Mouse (Mus musculus): Measurements from ENCODE around the gene Bcam. TPM values are rescaled to one million over a fixed set of nuclear protein-coding genes. Genes with fewer than 3 reads are reported as not detected.

The Bcam gene
- polyA plus RNA-seq, 1 experiment from 2014 or later = 13.2 TPM

DNA sequence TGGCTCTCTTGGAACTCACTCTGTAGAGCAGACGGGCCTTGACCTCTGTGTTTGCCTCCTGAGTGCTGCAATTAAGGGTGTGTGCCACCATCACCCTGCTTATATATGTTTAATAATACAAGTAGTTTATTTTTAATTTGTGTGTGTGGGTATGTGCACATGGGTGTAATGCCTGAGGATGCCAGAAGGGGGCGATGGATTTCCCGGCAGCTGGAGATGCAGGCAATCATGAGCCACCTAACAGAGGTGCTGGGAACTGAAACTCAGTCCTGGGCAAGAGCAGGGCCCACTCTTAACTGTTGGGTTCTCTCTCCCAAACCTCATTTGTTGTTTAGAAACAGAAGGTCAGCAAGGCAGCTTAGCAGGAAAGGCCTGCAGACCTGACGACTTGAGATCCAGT is 9.1 kb upstream of the Bcam start:
- Histone ChIP-seq H3K4me2 (no peak overlapping the region), H3K27ac (ENCODE audit: low read depth, low read length) (no peak overlapping the region), H3K9ac (ENCODE audit: low read length) (no peak overlapping the region), H3K4me3 (ENCODE audit: low read depth, low read length) (no peak overlapping the region), H3K9me3 (ENCODE audit: control insufficient read depth, low read length) (no peaks in the 10 kb centered on the region; the same call in 1 of the 2 replicates), H3K36me3 (ENCODE audit: control insufficient read depth, insufficient read depth, low read length) (no peaks in the 10 kb centered on the region), H3K27me3 (ENCODE audit: control insufficient read depth, insufficient read depth, low read length) (no peaks in the 10 kb centered on the region), H3K4me1 (ENCODE audit: control insufficient read depth, insufficient read depth, low read length) (no peaks in the 10 kb centered on the region)
- no peak for DNase-seq (ENCODE audit: low spot score, missing footprints)
- 79% methylated on average over 4 of the region's 4 CpGs for WGBS
- no peak for ATAC-seq (ENCODE audit: low FRiP score)

DNA sequence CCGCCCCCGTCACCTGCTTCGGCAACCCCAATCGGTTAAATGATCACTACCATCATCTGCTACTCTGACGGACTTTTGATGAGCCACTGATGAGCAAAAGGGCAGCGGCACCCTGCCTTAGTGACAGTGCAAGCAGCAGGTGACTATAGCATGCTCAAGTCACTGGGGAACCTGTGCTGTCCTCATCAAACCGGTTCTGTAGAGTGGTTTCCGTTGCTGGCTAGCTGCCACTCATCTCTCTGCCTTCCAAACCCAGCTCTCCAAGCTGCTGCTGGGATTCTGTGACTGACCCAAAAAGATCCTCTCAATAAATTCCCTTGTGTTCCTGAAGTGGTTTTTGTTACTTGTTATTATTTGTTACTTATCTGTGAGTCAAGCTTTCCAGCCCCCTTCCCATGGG is 7.8 kb upstream of the Bcam start:
- no peak for DNase-seq (ENCODE audit: low spot score, missing footprints)
- ATAC-seq (ENCODE audit: low FRiP score) = no peak
- Histone ChIP-seq H3K4me3 (ENCODE audit: low read depth, low read length) (no peak overlapping the region), H3K9me3 (ENCODE audit: control insufficient read depth, low read length) (no peaks in the 10 kb centered on the region; the same call in 1 of the 2 replicates), H3K27ac (ENCODE audit: low read depth, low read length) (no peak overlapping the region), H3K4me1 (ENCODE audit: control insufficient read depth, insufficient read depth, low read length) (no peaks in the 10 kb centered on the region), H3K4me2 (no peak overlapping the region), H3K9ac (ENCODE audit: low read length) (no peak overlapping the region), H3K27me3 (ENCODE audit: control insufficient read depth, insufficient read depth, low read length) (no peaks in the 10 kb centered on the region), H3K36me3 (ENCODE audit: control insufficient read depth, insufficient read depth, low read length) (no peaks in the 10 kb centered on the region)
- WGBS = 87% methylated on average over 8 of the region's 8 CpGs

DNA sequence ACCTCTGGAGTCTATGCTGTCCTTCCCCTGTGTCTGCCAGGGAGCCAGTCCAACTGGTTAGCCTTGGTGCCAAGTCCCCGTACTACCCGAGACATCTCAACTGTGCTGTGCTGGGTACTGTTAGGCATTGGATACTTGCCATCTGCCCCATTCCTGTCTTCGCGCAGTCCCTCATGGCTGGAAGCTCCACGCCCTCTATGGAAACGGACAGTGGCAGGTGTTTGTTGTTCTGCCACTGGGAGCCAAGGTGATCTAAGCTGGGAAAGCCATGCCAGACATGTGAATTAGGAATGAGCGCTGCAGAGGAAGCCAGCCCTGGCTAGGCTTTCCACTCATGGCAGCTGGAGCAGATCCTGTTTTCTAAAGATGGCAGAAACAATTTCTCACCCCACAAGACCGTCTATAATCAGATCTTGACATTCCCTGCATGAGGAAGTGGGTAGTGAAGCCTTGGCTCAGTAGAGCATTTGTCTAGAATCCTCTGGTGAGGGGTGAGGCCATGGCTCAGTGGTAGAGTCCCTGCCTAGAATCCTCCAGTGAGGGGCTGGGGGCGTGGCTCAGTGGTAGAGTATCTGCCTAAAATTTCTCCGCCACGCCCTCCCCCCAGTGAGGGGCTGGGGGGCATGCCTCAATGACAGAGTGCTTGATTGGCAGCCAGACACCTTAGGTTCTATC is 6.4 kb upstream of the Bcam start:
- no peak overlapping the region for H3K27ac ChIP-seq (ENCODE audit: low read depth, low read length)
- no peak overlapping the region for H3K4me3 ChIP-seq (ENCODE audit: low read depth, low read length)
- H3K4me1 ChIP-seq (ENCODE audit: control insufficient read depth, insufficient read depth, low read length) = no peaks in the 10 kb centered on the region
- no peaks in the 10 kb centered on the region for H3K36me3 ChIP-seq (ENCODE audit: control insufficient read depth, insufficient read depth, low read length)
- no peaks in the 10 kb centered on the region for H3K27me3 ChIP-seq (ENCODE audit: control insufficient read depth, insufficient read depth, low read length)
- H3K9me3 ChIP-seq (ENCODE audit: control insufficient read depth, low read length) = no peaks in the 10 kb centered on the region; the same call in 1 of the 2 replicates
- H3K4me2 ChIP-seq = no peak overlapping the region
- ATAC-seq (ENCODE audit: low FRiP score) = no peak
- WGBS = 93% methylated on average over 11 of the region's 11 CpGs
- no peak overlapping the region for H3K9ac ChIP-seq (ENCODE audit: low read length)
- no peak for DNase-seq (ENCODE audit: low spot score, missing footprints)

DNA sequence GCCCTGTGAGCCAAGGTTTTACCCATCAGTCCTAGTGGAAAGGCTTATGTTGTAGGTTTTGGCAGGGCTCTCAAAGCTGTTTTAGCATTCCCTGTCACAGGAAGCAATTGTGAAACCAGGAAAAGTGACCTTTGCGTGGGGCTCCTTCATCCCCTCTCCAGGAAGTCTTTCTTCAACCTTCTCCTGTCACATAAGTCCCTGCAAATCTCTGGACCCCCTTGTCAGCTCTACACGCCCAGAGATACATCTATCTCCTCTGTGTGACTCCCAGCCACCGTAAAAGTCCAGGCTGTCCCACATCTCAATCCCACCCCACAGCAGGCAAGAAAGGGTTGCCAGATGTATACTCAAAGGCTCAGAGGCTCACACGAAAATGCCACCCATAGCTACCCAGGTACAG is 866 bp upstream of the Bcam start:
- Histone ChIP-seq H3K9me3 (ENCODE audit: control insufficient read depth, low read length) (no peaks in the 10 kb centered on the region), H3K4me1 (ENCODE audit: control insufficient read depth, insufficient read depth, low read length) (peaks cover 13% of the 10 kb centered on the region), H3K27ac (ENCODE audit: low read depth, low read length) (no peak overlapping the region), H3K27me3 (ENCODE audit: control insufficient read depth, insufficient read depth, low read length) (peaks cover 24% of the 10 kb centered on the region), H3K9ac (ENCODE audit: low read length) (no peak overlapping the region), H3K4me2 (no peak overlapping the region), H3K4me3 (ENCODE audit: low read depth, low read length) (no peak overlapping the region), H3K36me3 (ENCODE audit: control insufficient read depth, insufficient read depth, low read length) (no peaks in the 10 kb centered on the region)
- WGBS = 59% methylated on average over 4 of the region's 4 CpGs
- no peak for DNase-seq (ENCODE audit: low spot score, missing footprints)
- no peak for ATAC-seq (ENCODE audit: low FRiP score)

DNA sequence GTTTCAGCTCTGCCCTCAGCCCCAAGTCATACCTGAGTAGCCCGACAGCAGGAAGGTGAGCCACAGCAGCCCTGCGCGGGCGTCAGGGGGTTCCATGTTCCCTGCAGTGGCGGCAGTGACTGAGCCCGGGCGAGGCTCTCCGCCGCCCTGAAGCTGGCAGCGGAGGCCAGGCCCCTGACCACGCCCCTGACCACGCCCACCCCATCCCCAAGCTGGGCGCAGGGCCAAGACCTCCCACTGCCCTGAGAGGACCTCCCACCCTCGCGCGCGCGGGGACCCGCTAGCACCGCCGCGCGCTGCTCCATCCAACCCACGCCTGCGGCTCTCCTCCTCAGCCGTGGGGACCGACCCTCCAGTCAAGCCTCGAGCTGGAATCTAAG is 451 bp downstream of the Bcam start:
- H3K27ac ChIP-seq (ENCODE audit: low read depth, low read length) = no peak overlapping the region
- peak; percentile 89 for ATAC-seq (ENCODE audit: low FRiP score)
- WGBS = under 1% methylated on average over 26 of the region's 28 CpGs

DNA sequence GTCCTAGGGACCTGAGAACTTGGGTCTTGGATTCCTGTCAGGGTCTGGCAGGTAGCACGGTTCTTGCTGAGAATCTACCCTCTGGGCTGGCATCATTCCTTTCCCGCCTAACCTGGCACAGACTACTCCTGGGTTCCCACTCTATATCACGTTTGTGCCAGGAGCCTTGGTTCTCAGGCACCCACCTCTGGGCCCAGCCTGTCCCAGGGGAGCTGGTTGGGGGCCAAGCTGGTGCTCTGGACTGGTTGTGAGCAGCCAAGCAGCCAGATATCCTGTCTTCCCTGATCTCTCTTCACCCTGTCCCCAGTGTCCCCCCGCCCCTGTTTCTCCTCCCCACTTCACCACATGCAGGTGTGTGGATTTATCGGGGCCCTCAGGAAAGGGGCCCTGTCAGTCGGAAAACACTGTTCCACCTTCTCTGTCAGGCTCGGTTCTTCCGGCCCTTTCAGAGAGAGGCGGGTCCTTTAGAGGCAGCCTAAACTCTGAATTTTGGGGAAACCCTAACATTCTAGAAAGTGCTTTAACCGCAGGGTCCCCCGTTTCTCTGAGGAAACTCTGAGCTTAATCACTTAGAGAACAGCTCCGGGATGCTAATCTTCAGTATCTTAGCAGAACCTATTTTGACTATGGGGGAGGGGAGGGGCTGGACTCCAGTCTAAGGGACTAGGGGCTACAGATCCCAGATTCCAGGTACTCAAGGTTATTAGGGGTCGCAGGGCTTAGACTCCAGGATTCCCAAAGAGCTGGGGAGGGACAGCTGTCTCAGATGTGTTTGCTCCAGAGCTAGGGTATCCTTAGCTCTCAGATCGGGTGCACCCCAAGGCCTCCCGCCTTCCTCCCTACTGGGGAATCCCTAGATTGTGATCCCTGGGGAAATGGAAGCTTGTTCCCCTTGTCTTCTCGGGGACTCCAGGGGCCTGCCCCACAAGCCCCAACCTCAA is 1.1 kb downstream of the Bcam start:
- ATAC-seq (ENCODE audit: low FRiP score) = peak; percentile 28; the same call in 1 of the 2 replicates

More for the DNA sequence above, 451 bp downstream of the Bcam start:
- H3K9ac ChIP-seq (ENCODE audit: low read length) = peak overlapping the region; percentile 59
- peaks cover 24% of the 10 kb centered on the region for H3K27me3 ChIP-seq (ENCODE audit: control insufficient read depth, insufficient read depth, low read length)
- peaks cover 13% of the 10 kb centered on the region for H3K4me1 ChIP-seq (ENCODE audit: control insufficient read depth, insufficient read depth, low read length)
- DNase-seq (ENCODE audit: low spot score, missing footprints) = peak; percentile 99
- no peaks in the 10 kb centered on the region for H3K9me3 ChIP-seq (ENCODE audit: control insufficient read depth, low read length)
- H3K4me2 ChIP-seq = peak overlapping the region; percentile 77
- peak overlapping the region; percentile 34 for H3K4me3 ChIP-seq (ENCODE audit: low read depth, low read length)
- no peaks in the 10 kb centered on the region for H3K36me3 ChIP-seq (ENCODE audit: control insufficient read depth, insufficient read depth, low read length)

DNA sequence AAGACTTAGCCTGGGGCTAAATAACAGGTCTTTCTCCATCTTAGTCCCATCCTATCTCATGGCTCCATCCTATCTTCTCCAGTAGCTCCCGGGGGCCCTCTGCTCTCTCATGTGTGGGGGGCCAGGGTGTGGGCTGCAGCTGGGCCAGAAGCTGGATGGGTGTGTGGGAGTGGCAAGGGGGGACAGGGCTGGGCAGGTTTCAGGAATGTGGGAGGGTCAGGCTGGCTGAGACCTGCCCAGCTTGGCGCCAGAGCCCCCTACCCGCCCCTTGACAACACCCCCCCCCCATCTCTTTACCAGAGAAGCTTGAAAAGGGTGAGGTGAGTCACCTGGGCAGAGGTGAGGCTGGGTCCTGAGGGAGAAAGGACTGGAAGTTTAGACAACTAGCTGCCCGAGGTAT is 1.8 kb downstream of the Bcam start:
- Histone ChIP-seq H3K9me3 (ENCODE audit: control insufficient read depth, low read length) (no peaks in the 10 kb centered on the region), H3K27me3 (ENCODE audit: control insufficient read depth, insufficient read depth, low read length) (peaks cover 24% of the 10 kb centered on the region), H3K4me1 (ENCODE audit: control insufficient read depth, insufficient read depth, low read length) (peaks cover 13% of the 10 kb centered on the region), H3K4me3 (ENCODE audit: low read depth, low read length) (no peak overlapping the region), H3K27ac (ENCODE audit: low read depth, low read length) (no peak overlapping the region), H3K36me3 (ENCODE audit: control insufficient read depth, insufficient read depth, low read length) (no peaks in the 10 kb centered on the region), H3K4me2 (no peak overlapping the region), H3K9ac (ENCODE audit: low read length) (no peak overlapping the region)
- DNase-seq (ENCODE audit: low spot score, missing footprints) (no peak), ATAC-seq (ENCODE audit: low FRiP score) (no peak)
- 27% methylated on average over 4 of the region's 4 CpGs for WGBS

More for the DNA sequence above, 1.1 kb downstream of the Bcam start:
- Histone ChIP-seq H3K27ac (ENCODE audit: low read depth, low read length) (no peak overlapping the region), H3K4me3 (ENCODE audit: low read depth, low read length) (peak overlapping the region; percentile 34), H3K27me3 (ENCODE audit: control insufficient read depth, insufficient read depth, low read length) (peaks cover 24% of the 10 kb centered on the region), H3K9ac (ENCODE audit: low read length) (peak overlapping the region; percentile 59), H3K36me3 (ENCODE audit: control insufficient read depth, insufficient read depth, low read length) (no peaks in the 10 kb centered on the region), H3K4me2 (peak overlapping the region; percentile 77), H3K9me3 (ENCODE audit: control insufficient read depth, low read length) (no peaks in the 10 kb centered on the region), H3K4me1 (ENCODE audit: control insufficient read depth, insufficient read depth, low read length) (peaks cover 13% of the 10 kb centered on the region)
- 10% methylated on average over 16 of the region's 16 CpGs for WGBS
- peak; percentile 88 for DNase-seq (ENCODE audit: low spot score, missing footprints)

DNA sequence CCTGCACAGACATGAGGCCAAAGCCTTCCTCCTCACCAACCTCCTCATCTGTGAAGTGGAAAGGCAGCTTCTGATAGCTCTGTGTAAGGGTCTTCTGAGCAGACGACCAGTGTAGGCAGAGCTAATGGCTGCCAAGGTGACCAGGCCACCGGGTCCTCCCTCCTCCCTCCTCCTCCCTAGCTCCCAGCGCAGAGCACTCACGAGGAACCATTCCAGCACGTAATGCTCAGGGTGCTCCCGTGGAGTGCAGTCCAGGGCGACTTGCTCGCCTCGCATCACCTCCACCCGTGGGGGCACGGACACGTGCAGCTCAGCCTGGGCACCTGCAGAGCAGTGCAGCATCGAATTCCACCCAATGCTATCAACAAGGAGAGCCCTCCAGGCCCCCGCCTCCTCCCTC is 2.6 kb downstream of the Bcam start:
- Histone ChIP-seq H3K4me3 (ENCODE audit: low read depth, low read length) (no peak overlapping the region), H3K4me2 (no peak overlapping the region), H3K27me3 (ENCODE audit: control insufficient read depth, insufficient read depth, low read length) (peaks cover 24% of the 10 kb centered on the region), H3K27ac (ENCODE audit: low read depth, low read length) (no peak overlapping the region), H3K9ac (ENCODE audit: low read length) (no peak overlapping the region), H3K36me3 (ENCODE audit: control insufficient read depth, insufficient read depth, low read length) (no peaks in the 10 kb centered on the region), H3K9me3 (ENCODE audit: control insufficient read depth, low read length) (no peaks in the 10 kb centered on the region), H3K4me1 (ENCODE audit: control insufficient read depth, insufficient read depth, low read length) (peaks cover 13% of the 10 kb centered on the region)
- no peak for DNase-seq (ENCODE audit: low spot score, missing footprints)
- 60% methylated on average over 14 of the region's 14 CpGs for WGBS
- no peak for ATAC-seq (ENCODE audit: low FRiP score)

DNA sequence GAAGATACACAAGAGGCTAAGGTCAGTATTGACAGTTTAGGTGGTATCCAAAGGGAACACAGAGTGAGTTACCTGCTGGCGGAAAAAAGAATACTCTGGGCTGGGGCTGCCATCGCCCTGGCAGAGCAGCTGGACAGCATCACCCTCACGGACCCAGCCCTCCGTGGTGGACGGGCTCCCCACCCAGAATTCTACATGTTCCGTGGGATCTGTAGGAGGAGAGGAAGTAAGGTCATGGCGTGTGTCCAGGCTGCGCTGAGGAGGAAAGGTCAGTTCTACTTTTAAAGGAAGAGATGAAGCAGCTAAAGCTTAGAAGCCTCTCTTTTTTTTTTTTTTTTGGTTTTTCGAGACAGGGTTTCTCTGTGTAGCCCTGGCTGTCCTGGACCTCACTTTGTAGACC is 6.2 kb downstream of the Bcam start:
- no peak overlapping the region for H3K4me3 ChIP-seq (ENCODE audit: low read depth, low read length)
- H3K9ac ChIP-seq (ENCODE audit: low read length) = no peak overlapping the region
- H3K27me3 ChIP-seq (ENCODE audit: control insufficient read depth, insufficient read depth, low read length) = peaks cover 7% of the 10 kb centered on the region
- WGBS = 91% methylated on average over 8 of the region's 9 CpGs
- no peak overlapping the region for H3K27ac ChIP-seq (ENCODE audit: low read depth, low read length)
- no peak for DNase-seq (ENCODE audit: low spot score, missing footprints)
- ATAC-seq (ENCODE audit: low FRiP score) = no peak
- no peaks in the 10 kb centered on the region for H3K9me3 ChIP-seq (ENCODE audit: control insufficient read depth, low read length)
- no peak overlapping the region for H3K4me2 ChIP-seq
- H3K36me3 ChIP-seq (ENCODE audit: control insufficient read depth, insufficient read depth, low read length) = no peaks in the 10 kb centered on the region
- peaks cover 2% of the 10 kb centered on the region; the same call in 1 of the 2 replicates for H3K4me1 ChIP-seq (ENCODE audit: control insufficient read depth, insufficient read depth, low read length)

All from midbrain, embryonic 11.5 days (tissue).